Mouse (Mus musculus) lung, postnatal 36 days (tissue): ENCODE results near the gene Igf2bp2.

Experiments used
- DNase-seq: peaks from one replicate; pipeline ENCODE4 v3.0.0; 2022; ENCODE audit warnings: mixed read lengths

Igf2bp2 gene

GRCm38 (mm10) chr16:22147131-22147530 lies 16.0 kb downstream of the Igf2bp2 start:
- no peak for DNase-seq

DNA sequence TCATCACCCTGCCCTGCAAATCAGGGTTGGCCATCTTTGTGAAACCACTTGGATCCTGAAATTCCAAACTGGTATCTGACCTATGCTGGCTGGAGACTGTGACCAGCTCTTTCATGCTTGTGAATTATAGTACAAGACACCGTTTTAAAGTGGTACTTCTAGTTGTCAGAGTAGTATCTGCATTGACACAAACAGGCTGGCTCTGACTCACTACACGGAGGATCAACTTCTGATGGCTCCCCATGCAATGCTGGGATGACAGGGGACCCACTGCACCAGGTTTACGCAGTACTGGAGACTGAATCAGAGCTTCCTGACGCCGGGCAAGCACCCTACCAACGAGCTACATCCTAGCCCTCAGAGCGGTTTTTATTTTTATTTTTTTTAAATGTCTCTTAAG lies 17.0 kb downstream of the Igf2bp2 start:
- no peak for DNase-seq

DNA sequence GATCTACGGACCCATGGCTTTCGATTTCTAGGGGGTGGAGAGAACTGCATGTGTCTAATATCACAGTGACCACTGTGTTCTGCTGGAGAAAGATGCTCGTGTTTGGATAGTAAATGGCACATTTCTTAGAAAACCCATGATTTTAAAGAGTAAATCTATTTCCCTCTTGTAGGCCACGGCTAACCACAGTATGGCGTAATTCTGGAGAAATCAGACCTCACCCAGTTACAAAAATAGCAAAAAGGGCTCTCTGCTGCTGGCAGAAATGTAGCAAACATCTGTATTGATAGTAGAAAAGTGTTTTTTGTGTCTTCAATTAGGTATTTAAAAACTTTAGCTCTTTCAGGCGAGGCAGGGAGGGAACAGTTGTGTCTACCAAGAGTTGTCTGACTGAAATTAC lies 18.6 kb downstream of the Igf2bp2 start:
- peak; percentile 45 for DNase-seq

GRCm38 (mm10) chr16:22140861-22141260 lies 22.2 kb downstream of the Igf2bp2 start:
- no peak for DNase-seq

GRCm38 (mm10) chr16:22139821-22140220 lies 23.3 kb downstream of the Igf2bp2 start:
- DNase-seq = no peak

DNA sequence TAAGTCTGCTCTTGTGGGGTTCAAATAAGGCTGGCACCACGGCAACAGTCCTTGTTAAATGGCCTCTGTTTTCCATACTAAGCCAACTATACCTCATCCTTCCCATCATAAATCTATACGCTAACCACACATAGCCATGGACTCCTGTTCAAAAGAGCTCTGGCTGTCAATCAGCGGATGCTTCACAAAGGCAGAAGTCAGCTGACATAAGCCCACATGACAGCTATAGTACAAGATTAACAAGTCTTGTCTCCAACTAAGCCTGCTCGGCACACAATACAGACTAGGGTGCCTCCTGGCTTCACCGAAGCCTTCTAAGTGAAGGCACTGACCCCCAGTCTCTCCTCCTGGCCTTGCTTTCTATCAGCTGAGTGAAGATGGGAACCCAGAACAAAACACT lies 26.9 kb downstream of the Igf2bp2 start:
- no peak for DNase-seq

DNA sequence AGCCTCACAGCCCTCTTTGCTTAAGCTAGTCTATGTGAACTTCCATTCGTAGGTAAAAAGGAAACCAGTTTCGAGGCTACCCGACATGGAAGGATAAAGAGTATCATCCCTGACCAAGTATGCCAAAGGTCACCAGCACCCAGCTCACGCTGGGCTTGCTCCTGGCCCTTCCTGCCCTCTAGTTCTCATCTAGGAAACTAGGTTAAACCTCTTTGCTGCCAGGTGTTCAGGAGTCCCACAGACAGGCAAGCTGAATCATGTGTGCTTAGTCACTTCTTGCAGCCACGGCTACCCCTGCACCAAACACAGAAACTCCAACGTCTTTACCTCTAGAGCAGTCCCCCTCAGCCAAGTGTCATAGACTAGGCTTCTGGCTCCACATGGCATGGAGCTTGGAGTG lies 31.8 kb downstream of the Igf2bp2 start:
- no peak for DNase-seq

DNA sequence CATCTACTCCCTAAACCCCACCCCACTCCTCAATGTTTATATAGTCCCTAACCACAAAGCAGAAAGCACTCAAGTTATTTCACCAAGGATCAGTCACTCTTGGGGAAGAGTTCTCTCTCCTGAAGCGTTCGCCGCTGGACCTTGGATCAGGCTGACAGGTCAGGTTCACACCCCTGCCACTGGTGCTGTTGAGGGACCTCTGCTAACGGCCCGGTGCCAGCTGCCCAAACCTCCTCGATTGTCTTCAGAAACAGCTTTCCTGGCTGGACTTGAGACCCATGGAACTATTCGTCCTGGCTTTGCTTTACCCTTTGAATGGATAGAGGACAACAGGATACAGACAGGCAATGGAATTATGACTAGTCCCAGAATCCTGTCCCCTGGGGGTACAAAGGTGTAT lies 33.6 kb downstream of the Igf2bp2 start:
- DNase-seq = no peak

- DNase-seq = no peak
Measured at GRCm38 (mm10) chr16:22128595-22128994, 34.5 kb downstream of the Igf2bp2 start.

DNA sequence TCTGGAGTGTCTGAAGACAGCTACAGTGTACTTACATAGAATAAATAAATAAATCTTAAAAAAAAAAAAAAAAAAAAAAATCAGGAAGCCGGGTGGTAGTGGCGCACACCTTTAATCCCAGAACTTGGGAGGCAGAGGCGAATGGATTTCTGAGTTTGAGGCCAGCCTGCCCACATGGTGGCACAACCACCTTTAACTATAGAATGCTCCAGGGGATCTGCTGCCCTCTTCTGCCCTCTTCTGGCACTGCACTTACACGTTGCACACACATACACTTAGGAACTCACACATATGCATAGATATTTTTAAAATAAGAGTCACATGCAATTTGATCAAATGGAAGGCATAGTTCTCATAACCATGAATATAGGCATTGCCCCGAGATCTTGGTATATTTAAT lies 35.3 kb downstream of the Igf2bp2 start:
- DNase-seq = no peak

GRCm38 (mm10) chr16:22126936-22127335 lies 36.2 kb downstream of the Igf2bp2 start:
- DNase-seq = no peak

GRCm38 (mm10) chr16:22124325-22124918 lies 38.7 kb downstream of the Igf2bp2 start:
- no peak for DNase-seq

DNA sequence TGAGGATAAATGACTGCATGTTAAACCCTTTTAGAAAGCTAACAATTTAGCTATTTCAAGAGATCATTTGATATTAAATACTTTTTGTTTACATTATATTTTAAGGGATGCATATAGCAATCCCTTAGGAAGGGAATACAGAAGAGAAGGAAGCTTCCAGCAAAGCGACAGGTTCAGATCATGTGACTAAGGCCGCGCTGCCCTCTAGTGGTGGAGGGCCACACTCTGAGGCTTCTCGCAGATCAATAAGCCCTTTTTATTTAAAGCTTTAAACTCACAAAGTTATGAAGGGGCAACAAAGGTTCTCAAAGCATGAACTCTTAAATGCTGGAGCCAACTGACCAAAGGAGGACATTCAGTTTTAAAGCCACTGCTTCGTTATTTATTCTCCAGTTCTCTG lies 39.4 kb downstream of the Igf2bp2 start:
- DNase-seq = peak; percentile 81

DNA sequence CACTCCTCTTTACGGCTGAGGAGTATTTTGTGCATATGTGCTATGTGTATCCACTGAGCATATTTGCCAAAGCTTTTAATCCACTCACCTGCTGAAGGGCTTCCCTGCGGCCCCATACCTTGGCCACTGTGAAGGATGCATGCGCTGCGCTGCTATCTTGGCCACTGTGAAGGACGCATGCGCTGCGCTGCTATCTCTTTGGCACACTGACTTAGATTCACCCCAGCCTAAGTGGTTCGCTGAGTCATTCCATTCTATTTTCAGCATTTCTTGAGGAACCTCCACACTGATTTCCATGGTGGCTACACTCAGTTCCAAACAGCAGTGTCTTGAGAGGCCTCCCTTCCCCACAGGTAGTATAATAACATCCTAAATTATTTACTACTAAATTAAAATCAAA lies 42.0 kb downstream of the Igf2bp2 start:
- peak; percentile 33 for DNase-seq

DNA sequence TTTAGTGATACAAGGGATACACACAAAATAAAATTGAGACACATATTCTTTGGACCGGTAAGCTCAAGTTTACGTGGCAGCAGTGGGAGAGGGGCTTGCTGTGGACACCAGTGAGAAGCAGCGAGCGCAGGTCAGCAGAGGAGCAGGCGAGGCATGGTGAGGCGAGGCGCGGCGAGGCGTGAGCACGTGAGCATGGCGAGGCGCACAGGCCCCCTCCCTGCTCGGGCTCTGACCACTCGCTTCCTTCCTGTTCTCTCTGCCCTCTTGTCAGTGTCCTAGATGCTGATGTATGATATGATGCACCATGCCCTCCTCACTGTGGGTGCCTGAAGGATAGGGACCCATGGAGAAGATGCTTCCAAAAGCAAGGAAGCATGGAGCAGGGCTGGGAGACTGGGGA lies 43.6 kb downstream of the Igf2bp2 start:
- peak; percentile 21 for DNase-seq

GRCm38 (mm10) chr16:22118716-22119501 lies 44.2 kb downstream of the Igf2bp2 start:
- no peak for DNase-seq

DNA sequence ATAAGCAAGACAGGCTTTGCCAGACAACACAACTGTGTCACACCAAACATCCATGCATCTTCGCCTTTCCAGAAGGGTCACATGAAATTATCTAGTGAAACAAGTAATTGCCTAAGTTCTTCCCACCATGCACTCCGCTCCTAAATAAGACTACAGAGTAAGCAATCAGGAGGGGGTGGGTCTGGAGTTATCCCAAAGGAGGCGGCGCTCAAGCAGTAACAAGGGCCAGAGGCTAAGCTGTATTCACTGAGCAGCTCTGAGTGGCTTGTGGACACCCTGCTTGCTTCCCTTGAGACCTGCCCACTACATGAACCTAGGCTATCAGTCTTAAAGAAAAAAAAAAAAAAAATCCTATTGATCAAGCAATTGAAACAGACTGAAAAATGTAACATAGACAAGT lies 44.9 kb downstream of the Igf2bp2 start:
- DNase-seq = peak; percentile 39

DNA sequence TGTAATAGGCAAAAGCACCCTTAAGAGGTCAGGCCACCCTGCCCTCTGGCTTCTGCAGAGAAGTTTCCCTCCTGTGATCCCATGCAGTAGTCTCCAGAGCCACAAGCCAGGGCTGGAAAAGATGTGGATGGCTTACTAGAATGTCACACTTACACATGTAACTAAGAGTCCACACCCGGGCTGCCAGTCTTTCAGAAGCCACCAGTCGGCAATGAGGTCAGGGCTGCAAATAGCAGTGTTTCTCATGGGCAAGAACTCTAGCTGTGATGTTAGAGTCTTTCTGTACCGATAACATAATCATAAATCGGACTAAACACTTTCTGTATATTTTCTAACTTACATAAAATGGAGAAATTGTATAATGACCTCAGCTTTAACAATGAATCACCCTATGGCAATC lies 46.4 kb downstream of the Igf2bp2 start:
- no peak for DNase-seq

DNA sequence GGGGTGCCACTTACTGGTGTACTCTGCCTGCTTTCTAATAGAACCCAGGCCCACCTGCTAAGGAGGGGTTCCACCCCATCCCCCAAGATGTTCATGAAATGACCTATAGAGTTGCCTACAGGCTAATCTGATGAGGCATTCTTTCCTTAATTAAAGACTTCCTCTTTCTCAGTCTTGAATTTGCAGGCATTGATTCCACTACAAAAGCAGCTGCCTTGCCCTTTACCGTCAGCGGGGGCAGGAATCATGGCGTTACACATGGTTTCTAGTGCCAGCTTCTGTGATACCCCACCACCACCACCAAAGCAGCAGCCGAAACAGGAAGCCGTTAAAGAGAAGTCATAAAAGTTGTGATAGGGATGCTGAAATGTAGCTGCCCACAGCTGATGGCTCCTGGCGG lies 47.0 kb downstream of the Igf2bp2 start:
- DNase-seq = no peak

DNA sequence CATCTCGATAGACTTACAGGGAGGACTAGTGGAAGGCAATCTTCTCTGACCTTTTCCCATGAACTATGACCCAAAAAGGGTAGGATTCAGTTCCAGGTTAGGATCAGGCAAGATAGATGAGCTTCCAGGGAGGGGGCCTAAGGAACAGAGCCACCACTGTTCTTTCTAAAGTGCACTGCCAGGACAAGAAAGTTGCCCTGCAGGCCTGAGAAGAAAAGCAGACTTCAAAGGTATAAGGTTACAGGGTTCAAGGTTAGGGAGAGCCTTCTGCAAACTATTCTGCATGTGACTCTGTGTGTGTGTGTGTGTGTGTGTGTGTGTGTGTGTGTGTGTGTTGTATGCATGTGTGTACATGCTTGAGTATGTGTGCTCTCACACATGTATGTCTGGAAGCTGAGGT lies 53.1 kb downstream of the Igf2bp2 start:
- no peak for DNase-seq

DNA sequence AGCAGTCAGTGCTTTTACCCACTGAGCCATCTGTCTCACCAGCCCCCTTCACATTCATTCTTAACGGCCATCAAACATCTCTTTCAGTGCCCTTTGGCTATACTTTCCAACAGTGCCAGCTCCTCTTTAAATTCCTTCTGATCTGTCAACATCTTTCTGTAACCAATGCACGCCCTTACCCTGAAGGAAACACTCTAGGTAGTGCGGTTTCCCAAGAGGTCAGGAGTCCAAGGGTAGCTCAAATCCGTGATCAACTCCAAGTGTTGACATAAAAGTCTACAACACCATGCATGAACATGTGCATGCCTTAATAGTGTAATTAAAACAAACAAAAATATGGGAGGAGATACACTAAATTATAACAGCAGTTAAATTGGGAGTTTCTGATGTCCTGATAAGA lies 53.9 kb downstream of the Igf2bp2 start:
- peak; percentile 61 for DNase-seq

- peak; percentile 82 for DNase-seq
Measured at GRCm38 (mm10) chr16:22107897-22108516, 55.1 kb downstream of the Igf2bp2 start.

DNA sequence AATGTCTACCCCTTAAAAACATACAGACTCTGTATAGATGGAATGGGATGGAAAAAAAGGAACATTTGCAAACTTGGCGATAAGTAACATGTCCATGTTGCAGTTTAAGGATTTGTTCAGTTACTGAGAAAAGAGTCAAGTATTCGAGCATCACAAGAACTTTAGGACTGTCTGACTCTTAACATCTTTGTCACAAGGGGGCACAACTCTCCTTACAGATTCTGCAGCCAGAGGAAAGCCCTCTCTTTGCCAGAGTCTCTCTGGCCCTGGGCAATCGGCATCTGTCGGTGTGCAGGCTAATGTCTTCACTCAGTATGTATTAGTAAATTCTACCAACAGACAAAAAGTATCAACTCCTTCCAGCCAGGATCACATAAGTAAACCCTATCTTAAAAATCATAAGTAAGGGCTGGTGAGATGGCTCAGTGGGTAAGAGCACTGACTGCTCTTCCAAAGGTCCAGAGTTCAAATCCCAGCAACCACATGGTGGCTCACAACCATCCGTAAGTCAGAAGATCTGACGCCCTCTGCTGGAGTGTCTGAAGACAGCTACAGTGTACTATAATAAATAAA lies 57.0 kb downstream of the Igf2bp2 start:
- no peak for DNase-seq

- no peak for DNase-seq
Measured at GRCm38 (mm10) chr16:22100067-22100466, 63.0 kb downstream of the Igf2bp2 start.
